In the genomic region with DNA sequence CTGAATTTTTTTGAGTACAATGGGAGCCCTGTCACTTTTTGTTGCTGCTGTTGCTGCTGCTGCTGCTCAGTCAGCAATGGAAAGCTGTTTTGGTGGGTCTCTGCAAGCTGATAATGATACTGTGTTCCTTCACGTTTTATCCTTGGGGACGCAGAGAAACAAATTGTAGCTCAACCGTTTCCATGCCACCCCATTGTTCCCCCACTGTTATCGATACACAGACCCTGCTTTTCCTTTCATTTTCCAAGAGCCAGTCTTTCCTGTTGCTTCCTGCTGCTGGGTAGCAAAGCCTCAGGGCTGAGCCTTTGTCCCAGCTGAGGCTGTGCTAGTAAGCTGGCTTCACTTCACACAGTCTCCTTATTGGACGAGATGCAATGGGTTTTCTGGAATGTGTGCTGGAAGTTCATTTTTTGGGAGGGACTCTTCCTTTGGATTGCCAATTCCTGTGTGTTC, we compare ENCODE assay signal across 8 mouse cellular contexts.
DNase-seq lines count a peak whose midpoint lies in the region; ATAC-seq and TF ChIP-seq lines count a peak whose summit lies in the region.

No protein-coding gene starts in this region.

- TF ChIP-seq POLR2A in brain, embryonic 14.5 days (IDR thresholded peaks at IDR 0.05; ENCODE audit: borderline replicate concordance, extremely low read depth, insufficient read depth, insufficient read length, poor library complexity, severe bottlenecking): no peak

- H3K27ac ChIP-seq in macrophage: peak overlapping the region; percentile 13; the same call in 1 of the 2 replicates

- H3K4me3 ChIP-seq in macrophage (ENCODE audit: inconsistent target): no peak overlapping the region

- no peak for ATAC-seq in CD4-positive, CD25-positive, alpha-beta regulatory T cell, adult 4 months

- 68% methylated on average over 5 of the region's 5 CpGs for WGBS in macrophage (ENCODE audit: missing documents)

- DNase-seq in 3T3-L1 (ENCODE audit: low read depth, low spot score): peak; percentile 89
- DNase-seq in brain, embryonic 14.5 days (ENCODE audit: low read depth): peak; percentile 93
- DNase-seq in heart, adult 9 months (ENCODE audit: low spot score in 2 of 2): peak; percentile 78 to 86
- DNase-seq in kidney, postnatal 10 days: peak; percentile 60
- DNase-seq in frontal cortex, postnatal 36 days (ENCODE audit: low spot score in 2 of 2): no peak
- no peak for DNase-seq in left cerebral cortex, adult 11 months (ENCODE audit: low spot score)

- H3K36me3 ChIP-seq in macrophage (ENCODE audit: inconsistent target): peaks cover 10% of the 10 kb centered on the region; the same call in 1 of the 2 replicates

- H3K79me2 ChIP-seq in macrophage (ENCODE audit: inconsistent target): peaks cover 100% of the 10 kb centered on the region

- no peak for TF ChIP-seq CTCF in brain, embryonic 14.5 days (IDR thresholded peaks at IDR 0.05; ENCODE audit: borderline replicate concordance, extremely low read depth, insufficient read depth, insufficient read length)

Comparison
In these comparisons a context has a peak if more than half of its experiments do, and no peak if none do; other contexts are left out.
1. DNase-seq: peak in 3T3-L1 (single experiment), brain, embryonic 14.5 days (single experiment), heart, adult 9 months (2 of 2) and kidney, postnatal 10 days (single experiment); none in frontal cortex, postnatal 36 days (0 of 2) and left cerebral cortex, adult 11 months (single experiment).